Mouse (Mus musculus): Measurements from ENCODE around the gene Itfg2.

DNA sequence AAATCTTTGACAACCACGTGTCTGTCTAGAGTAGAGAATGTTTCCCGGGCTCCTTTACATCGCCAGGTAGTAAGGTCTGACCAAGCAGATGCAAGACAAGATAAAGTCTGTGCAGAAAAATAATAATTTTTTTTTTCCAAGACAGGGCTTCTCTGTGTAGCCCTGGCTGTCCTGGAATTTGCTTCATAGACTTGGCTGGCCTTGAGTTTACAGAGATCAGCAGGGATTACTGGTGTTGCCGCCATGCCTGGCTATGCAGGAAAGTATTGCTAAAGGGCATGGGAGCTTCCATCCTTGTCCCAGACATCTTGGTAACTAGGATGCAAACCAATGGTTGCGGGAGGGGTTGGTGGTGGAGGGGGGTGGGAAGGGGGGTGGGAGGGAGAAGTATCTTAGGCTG, 32.5 kb upstream of the Itfg2 start:
- TF ChIP-seq POLR2A (IDR thresholded peaks at IDR 0.05; ENCODE audit: borderline replicate concordance, extremely low read depth, insufficient read depth, insufficient read length, poor library complexity, severe bottlenecking) = no peak
- no peak for TF ChIP-seq CTCF (IDR thresholded peaks at IDR 0.05; ENCODE audit: borderline replicate concordance, extremely low read depth, insufficient read depth, insufficient read length)

Data from brain, embryonic 14.5 days (tissue).